Mouse (Mus musculus) midbrain, postnatal 0 days (tissue): ENCODE results near the gene Mt3. TPM values are rescaled to one million over a fixed set of nuclear protein-coding genes. Genes with fewer than 3 reads are reported as not detected.

Experiments
- ATAC-seq: fragments of 200-750 bp; cut with Nextera tagmentation; 2 replicates; pipeline ENCODE4 v1.8.0; 2017; ENCODE audit warnings: moderate number of reproducible peaks, mild to moderate bottlenecking, moderate TSS enrichment, moderate library complexity; ENCODE audit not compliant: low FRiP score
- DNase-seq: peaks from one replicate; pipeline ENCODE4 v3.0.0-alpha.2; 2015; ENCODE audit warnings: low spot score
- H3K27ac ChIP-seq: fragments of 300-500 bp; sonication (generic); 2 replicates; pipeline ENCODE4 v1.5.1; 2014; ENCODE audit warnings: low read depth, mild to moderate bottlenecking, low read length, mixed read lengths
- H3K27me3 ChIP-seq: fragments of 300-500 bp; sonication (generic); 2 replicates; pipeline ENCODE4 v1.6.1; 2014; ENCODE audit warnings: low read length, control low read depth, mixed read lengths; ENCODE audit not compliant: insufficient read depth
- H3K36me3 ChIP-seq: fragments of 300-500 bp; sonication (generic); 2 replicates; pipeline ENCODE4 v1.6.1; 2014; ENCODE audit warnings: low read length, control low read depth, mixed read lengths; ENCODE audit not compliant: insufficient read depth
- H3K4me1 ChIP-seq: fragments of 300-500 bp; sonication (generic); 2 replicates; pipeline ENCODE4 v1.6.1; 2014; ENCODE audit warnings: mild to moderate bottlenecking, control low read depth, antibody characterized with exemption, low read length, mixed read lengths; ENCODE audit not compliant: insufficient read depth
- H3K4me2 ChIP-seq: fragments of 300-500 bp; sonication (generic); 2 replicates; pipeline ENCODE4 v1.6.1; 2014; ENCODE audit warnings: low read depth, mild to moderate bottlenecking, low read length, mixed read lengths; ENCODE audit not compliant: poor library complexity, severe bottlenecking
- H3K4me3 ChIP-seq: fragments of 300-500 bp; sonication (generic); 2 replicates; pipeline ENCODE4 v1.5.1; 2014; ENCODE audit warnings: low read depth, mild to moderate bottlenecking, low read length, moderate library complexity
- H3K9ac ChIP-seq: fragments of 300-500 bp; sonication (generic); replicated peaks from 2 replicates; pipeline ENCODE4 v1.6.1; 2014; ENCODE audit warnings: mild to moderate bottlenecking, low read length, moderate library complexity, mixed read lengths; ENCODE audit not compliant: poor library complexity, severe bottlenecking
- H3K9me3 ChIP-seq: fragments of 300-500 bp; sonication (generic); 2 replicates; pipeline ENCODE4 v1.6.1; 2016; ENCODE audit warnings: low read length, control low read depth
- CTCF ChIP-seq: IDR thresholded peaks from 2 replicates; pipeline ENCODE4 v1.5.1; 2016; ENCODE audit warnings: antibody characterized with exemption, mild to moderate bottlenecking
- WGBS: fragments of 180-500 bp; shearing (Covaris S2); extraction: QIAGEN DNeasy Blood & Tissue Kit; methylation state at CpG from one replicate; pipeline ENCODE4 v1.1.7; 2014; 5-methylcytosine and 5-hydroxymethylcytosine counted together
- polyA plus RNA-seq: library from polyadenylated mRNA; unstranded; fragments of >200 nt; fragmentation: Nextera tagmentation; extraction: Ambion mirVana; gene quantifications from 2 replicates; pipeline ENCODE4 v1.2.1, GENCODE M21; 2015
- total RNA-seq: library from RNA; depleted of rRNA; stranded (reverse); fragments of >200 nt; gene quantifications from 2 replicates; pipeline ENCODE4 v1.2.3, GENCODE M21; 2014

Gene Mt3
- total and polyA plus RNA-seq, 2 experiments from 2014 or later, result 314 to 599 TPM

GRCm38 (mm10) chr8:94172809-94173732 is 20.7 kb downstream of the Mt3 start:
- Histone ChIP-seq H3K9me3 (no peaks in the 10 kb centered on the region), H3K4me3 (peak overlapping the region; percentile 46), H3K27ac (no peak overlapping the region), H3K4me1 (no peaks in the 10 kb centered on the region), H3K36me3 (no peaks in the 10 kb centered on the region), H3K27me3 (peaks cover 35% of the 10 kb centered on the region), H3K4me2 (peak overlapping the region; percentile 84), H3K9ac (peak overlapping the region; percentile 51)
- TF ChIP-seq CTCF, result no peak
- 2% methylated on average over 39 of the region's 39 CpGs for WGBS
- DNase-seq, result peak; percentile 12
- no peak for ATAC-seq

- Histone ChIP-seq H3K27ac (no peak overlapping the region), H3K9me3 (no peaks in the 10 kb centered on the region), H3K4me1 (no peaks in the 10 kb centered on the region), H3K4me2 (peak overlapping the region; percentile 84; the same call in 1 of the 2 replicates), H3K9ac (no peak overlapping the region), H3K36me3 (no peaks in the 10 kb centered on the region), H3K27me3 (peaks cover 40% of the 10 kb centered on the region), H3K4me3 (no peak overlapping the region)
- 52% methylated on average over 11 of the region's 11 CpGs for WGBS
- no peak for TF ChIP-seq CTCF
- no peak for ATAC-seq
- no peak for DNase-seq
Measured at GRCm38 (mm10) chr8:94173848-94174403, 21.5 kb downstream of the Mt3 start.

GRCm38 (mm10) chr8:94174619-94175213 is 22.3 kb downstream of the Mt3 start:
- H3K36me3 ChIP-seq, result no peaks in the 10 kb centered on the region
- H3K9ac ChIP-seq, result no peak overlapping the region
- no peak overlapping the region for H3K4me2 ChIP-seq
- peaks cover 40% of the 10 kb centered on the region for H3K27me3 ChIP-seq
- WGBS, result 31% methylated on average over 7 of the region's 7 CpGs
- no peak overlapping the region for H3K27ac ChIP-seq
- no peak for ATAC-seq
- H3K4me3 ChIP-seq, result no peak overlapping the region
- peak; percentile 46 for TF ChIP-seq CTCF
- peaks cover 2% of the 10 kb centered on the region for H3K4me1 ChIP-seq
- no peaks in the 10 kb centered on the region for H3K9me3 ChIP-seq
- no peak for DNase-seq

- H3K27ac ChIP-seq, result no peak overlapping the region
- peaks cover 3% of the 10 kb centered on the region for H3K4me1 ChIP-seq
- no peaks in the 10 kb centered on the region for H3K36me3 ChIP-seq
- peaks cover 35% of the 10 kb centered on the region for H3K27me3 ChIP-seq
- 60% methylated on average over 7 of the region's 7 CpGs for WGBS
- TF ChIP-seq CTCF, result no peak
- no peaks in the 10 kb centered on the region for H3K9me3 ChIP-seq
- H3K4me3 ChIP-seq, result no peak overlapping the region
- ATAC-seq, result no peak
- H3K9ac ChIP-seq, result no peak overlapping the region
- DNase-seq, result no peak
- H3K4me2 ChIP-seq, result no peak overlapping the region
Measured at GRCm38 (mm10) chr8:94177716-94178390, 25.4 kb downstream of the Mt3 start.

GRCm38 (mm10) chr8:94178857-94179712 is 26.7 kb downstream of the Mt3 start, which contains the start of gene Mt1:
Gene Mt1, plus strand, starts transcription at chr8:94179082.
- WGBS, result under 1% methylated on average over 50 of the region's 50 CpGs
- peak; percentile 92 for DNase-seq
- H3K4me3 ChIP-seq, result peak within 1 kb of the TSS; percentile 45
- peak; percentile 94 for ATAC-seq
- peak within 1 kb of the TSS; percentile 65 for H3K9ac ChIP-seq
- peaks cover 3% of the 10 kb centered on the region for H3K4me1 ChIP-seq
- 0 out of 2 replicates have a peak, but pooled peaks have one; percentile 1 for TF ChIP-seq CTCF
- peaks cover 43% of the 10 kb centered on the region for H3K27me3 ChIP-seq
- H3K9me3 ChIP-seq, result no peaks in the 10 kb centered on the region
- H3K27ac ChIP-seq, result peak within 1 kb of the TSS; percentile 51
- no peaks in the 10 kb centered on the region for H3K36me3 ChIP-seq
- peak within 1 kb of the TSS; percentile 79 for H3K4me2 ChIP-seq
